Mouse (Mus musculus) liver, embryonic 14 days (tissue): Measurements from ENCODE around the gene Stxbp3. TPM values are rescaled to one million over a fixed set of nuclear protein-coding genes. Genes with fewer than 3 reads are reported as not detected.

ENCODE experiments used
- polyA plus RNA-seq: library from polyadenylated mRNA; depleted of rRNA; stranded (reverse); fragments of >200 nt; gene quantifications from 2 replicates; pipeline ENCODE4 v1.2.3, GENCODE M21; 2012; rRNA removed

The Stxbp3 gene
- 12.5 TPM in 2 replicates for polyA plus RNA-seq

DNA sequence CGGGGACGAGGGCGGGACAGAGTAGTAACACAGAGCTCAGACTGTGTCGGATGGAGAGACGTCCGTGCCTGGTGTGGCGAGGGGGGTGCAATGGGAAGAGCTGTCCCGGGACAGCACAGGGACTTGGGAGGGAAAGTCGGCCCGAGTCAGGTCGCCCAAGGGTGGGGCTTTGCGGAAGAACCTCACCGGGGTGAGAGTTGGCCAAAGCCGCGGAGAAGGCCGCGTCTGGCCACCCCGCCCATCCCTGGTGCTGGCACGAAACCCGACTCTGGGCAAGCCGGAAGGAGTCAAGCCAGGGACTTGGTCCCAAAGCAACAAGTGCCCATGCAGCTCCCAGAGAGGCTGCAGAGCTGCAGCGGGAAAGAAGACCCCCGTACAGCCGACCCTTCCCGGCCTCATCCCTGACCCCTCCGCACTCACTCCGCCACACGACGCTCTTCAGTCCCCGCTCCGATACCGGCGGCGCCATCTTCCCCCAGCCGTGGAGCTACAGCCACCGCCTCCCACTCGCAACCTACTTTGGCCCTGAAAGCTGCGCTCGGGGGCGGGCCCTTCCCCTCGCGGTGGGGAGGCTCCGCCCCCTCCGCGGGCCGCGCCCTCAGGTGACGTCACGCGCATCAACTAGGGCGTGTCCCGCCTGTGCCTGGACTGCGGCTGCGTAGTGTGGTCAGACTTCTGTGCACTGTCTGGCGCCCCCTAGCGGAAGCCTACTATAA lies at the start of gene Stxbp3:
Gene Stxbp3, minus strand, starts transcription at position 527 of the 716 bp plus-strand sequence.

DNA sequence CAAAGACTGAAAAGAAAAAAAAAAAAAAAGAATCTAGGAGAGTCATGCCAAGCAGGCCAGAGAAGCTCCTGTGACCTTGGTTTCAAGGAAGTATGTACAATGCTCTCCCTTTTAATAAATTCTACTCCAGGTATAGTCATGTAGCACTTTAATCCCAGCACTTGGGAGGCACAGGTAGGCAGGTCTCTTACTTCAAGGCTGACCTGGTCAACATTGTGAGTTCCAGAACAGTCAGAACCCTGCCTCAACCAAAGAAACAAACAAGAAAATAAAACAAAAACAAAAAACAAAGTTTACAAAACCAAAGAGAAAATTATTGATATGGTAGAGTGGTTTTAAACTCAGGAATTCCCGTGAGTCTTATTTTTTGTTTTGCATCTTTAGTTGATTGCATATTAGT lies 49.6 kb upstream of the Stxbp3 start, which contains the start of gene Fndc7:
Gene Fndc7, minus strand, starts transcription at position 101 of the 400 bp plus-strand sequence.

Other genes with a start within 250 kb of the Stxbp3 start
- gene Wdr47, start 249.2 kb downstream of the Stxbp3 start, polyA plus RNA-seq: 1.5 TPM in 2 replicates
- gene Clcc1, start 186.6 kb downstream of the Stxbp3 start, polyA plus RNA-seq: 25.3 and 27.0 TPM in 2 replicates
- 19.8 and 31.5 TPM in 2 replicates for gene Gpsm2, start 118.2 kb downstream of the Stxbp3 start, polyA plus RNA-seq
- 0.62 and 0.86 TPM in 2 replicates for gene Aknad1, start 100.9 kb downstream of the Stxbp3 start, polyA plus RNA-seq
- gene Fndc7, start 49.5 kb upstream of the Stxbp3 start, polyA plus RNA-seq: 0.02 TPM in 2 replicates
- 54.8 and 58.9 TPM in 2 replicates for gene Prpf38b, start 71.2 kb upstream of the Stxbp3 start, polyA plus RNA-seq
- 0.05 and 0.07 TPM in 2 replicates for gene Henmt1, start 99.3 kb upstream of the Stxbp3 start, polyA plus RNA-seq
- not detected in 2 replicates for gene Gm9857, start 99.9 kb upstream of the Stxbp3 start, polyA plus RNA-seq
- 2.0 and 2.5 TPM in 2 replicates for gene Fam102b, start 187.1 kb upstream of the Stxbp3 start, polyA plus RNA-seq
- gene Slc25a54, start 239.9 kb upstream of the Stxbp3 start, polyA plus RNA-seq: not detected in 2 replicates